Mouse (Mus musculus): Measurements from ENCODE around the gene Nav3.

DNA sequence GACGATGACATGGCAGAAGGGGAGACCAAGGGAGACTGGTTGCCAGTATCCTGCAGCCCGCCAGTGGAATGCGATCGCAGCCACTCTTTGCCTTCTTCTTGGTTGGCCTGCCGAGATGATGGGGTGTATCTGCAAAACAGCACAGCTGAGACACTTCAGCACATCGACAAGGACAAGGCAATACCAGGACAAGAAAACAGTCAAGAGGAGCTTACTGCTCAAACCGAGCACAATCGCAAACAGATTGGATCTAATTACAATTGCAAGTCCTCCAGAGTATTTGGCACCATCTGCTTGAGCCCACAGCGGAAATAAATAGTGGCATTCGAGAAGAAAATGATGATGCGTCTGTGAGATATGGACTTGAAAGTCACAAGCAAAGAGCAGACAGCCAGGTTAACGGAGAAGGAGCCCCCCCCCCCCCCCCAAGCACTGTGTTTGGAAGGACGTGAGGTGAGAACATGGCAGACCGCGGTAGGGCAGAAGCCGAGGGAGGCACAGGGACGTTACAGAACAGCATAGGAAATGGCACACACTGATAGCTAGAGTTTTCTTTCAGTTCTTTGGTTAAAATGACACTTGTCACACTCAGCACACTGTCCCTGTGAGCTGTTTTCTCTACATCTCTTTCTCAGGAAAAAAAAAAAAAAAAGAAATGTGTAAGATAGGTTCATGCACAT, 696.9 kb downstream of the Nav3 start:
- TF ChIP-seq CTCF (IDR thresholded peaks at IDR 0.05; ENCODE audit: low read depth, low read length) = no peak
- no peak for TF ChIP-seq POLR2A (IDR thresholded peaks at IDR 0.05; ENCODE audit: extremely low read depth, insufficient read depth, low read length)

Data from liver, adult 2 months (tissue).